Mouse (Mus musculus) v-Abl transformed pro-B cells (cell line): ENCODE results near the gene Fam149a.

ENCODE experiments used
- in situ Hi-C, 2 experiments: fragments of 400-800 bp; cut with MboI; formaldehyde crosslinking; loops; one replicate each; pipeline ENCODE4 v1.15.1; 2025; ENCODE audit not compliant: unreplicated experiment in 2 of 2

The Fam149a gene

DNA sequence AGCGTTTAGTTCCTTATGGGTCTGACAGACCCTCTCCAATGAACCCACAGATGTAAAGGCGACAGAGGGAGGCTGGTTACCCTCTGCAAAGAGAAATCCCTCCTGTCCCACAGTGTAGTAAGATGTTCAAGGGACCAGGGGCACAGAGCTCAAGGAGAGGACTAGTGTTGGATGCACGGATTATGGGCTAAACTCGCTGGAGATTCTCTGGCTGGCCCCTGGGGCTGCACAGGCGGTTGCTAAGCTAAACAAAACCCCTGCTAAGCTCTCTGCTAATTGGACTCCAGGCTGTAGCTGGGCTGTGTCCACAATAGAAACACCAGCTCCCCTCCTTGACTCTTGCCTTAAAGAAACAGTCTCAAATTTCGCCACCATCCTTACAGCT, at the start of gene Fam149a:
Gene Fam149a (minus strand): TSS at position 329 of the 385 bp plus-strand sequence.
- in situ Hi-C loops = no loop called here

DNA sequence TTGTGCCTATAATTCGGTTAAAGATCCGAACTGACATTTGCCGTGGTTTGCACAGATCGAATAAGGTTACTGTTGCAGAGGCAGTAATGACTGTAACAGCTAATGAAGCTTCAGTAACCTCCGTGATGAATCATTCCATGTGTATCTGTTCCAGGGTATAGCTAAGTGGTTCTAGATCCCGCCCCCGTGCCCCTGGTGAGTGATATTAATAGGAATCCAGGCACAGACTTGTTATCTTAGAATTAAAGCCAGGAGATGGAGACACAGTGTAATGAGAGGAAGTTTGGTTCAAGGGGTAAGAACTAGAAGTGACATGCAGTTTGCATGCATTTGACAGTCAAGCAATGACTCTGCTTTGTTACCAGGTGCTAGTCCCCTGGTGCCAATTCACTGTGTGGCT, 38.1 kb upstream of the Fam149a start:
- in situ Hi-C loops = no loop called here

GRCm38 (mm10) chr8:45414965-45415364, 32.9 kb upstream of the Fam149a start:
- in situ Hi-C loops = no loop called here

DNA sequence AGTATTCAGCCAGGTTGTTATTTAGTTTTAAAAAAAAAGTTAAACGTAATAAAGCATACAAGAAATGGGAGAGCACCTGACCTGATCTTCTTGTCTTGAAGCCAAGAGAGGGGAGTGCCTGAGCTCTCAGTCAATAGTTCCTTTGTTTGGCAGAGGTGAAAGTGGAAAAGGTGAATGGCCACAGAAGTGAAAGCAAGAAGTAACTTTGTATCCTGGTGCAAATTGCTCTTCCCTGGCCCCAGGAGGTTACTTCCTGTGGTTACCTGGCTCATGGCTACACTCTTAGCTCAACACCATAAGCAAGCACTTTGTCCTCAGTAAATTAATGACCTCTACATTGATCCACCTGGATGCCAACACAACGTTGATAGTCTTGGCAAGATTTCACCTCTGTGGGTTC, 28.8 kb upstream of the Fam149a start, which contains the start of gene Tlr3:
Gene Tlr3 (minus strand): TSS at position 199 of the 400 bp plus-strand sequence.
- in situ Hi-C loops = no loop called here

DNA sequence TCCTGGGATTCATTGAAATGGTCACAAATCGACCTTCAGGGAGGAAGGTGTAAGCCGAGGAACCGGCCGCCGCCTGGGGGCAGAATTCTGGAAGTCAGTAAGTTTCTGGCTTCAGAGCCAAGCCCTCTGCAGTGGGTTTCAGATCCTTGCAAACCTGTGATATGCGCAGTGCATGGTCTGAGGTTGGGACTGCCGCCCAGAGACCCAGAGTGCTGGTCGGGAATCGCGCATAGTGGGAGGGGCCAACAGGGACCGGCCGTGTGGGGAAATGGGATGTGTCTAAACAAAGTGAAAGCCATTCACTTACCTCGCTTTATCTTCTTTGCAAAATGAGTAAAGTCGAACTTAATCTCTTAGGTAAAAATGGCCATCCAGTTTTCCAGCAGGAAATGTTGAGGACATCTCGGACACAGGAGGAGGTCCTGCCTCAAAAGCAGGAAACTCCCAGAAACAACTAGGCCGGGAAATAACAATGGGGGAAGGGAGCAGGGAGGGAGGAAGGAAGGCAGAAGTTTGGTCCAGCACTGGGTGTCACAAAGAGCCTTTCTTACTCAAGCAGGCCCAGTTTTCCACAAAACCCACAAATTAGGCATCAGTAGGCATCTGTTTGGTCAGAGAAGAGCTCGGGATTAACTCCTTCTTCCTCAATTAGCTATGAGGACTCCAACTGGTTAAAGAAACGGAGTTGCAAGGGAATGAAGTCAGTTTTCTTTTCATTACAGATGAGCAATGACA, 28.2 kb upstream of the Fam149a start:
- in situ Hi-C loops = no loop called here

GRCm38 (mm10) chr8:45409702-45410101, 27.6 kb upstream of the Fam149a start:
- in situ Hi-C loops = no loop called here

DNA sequence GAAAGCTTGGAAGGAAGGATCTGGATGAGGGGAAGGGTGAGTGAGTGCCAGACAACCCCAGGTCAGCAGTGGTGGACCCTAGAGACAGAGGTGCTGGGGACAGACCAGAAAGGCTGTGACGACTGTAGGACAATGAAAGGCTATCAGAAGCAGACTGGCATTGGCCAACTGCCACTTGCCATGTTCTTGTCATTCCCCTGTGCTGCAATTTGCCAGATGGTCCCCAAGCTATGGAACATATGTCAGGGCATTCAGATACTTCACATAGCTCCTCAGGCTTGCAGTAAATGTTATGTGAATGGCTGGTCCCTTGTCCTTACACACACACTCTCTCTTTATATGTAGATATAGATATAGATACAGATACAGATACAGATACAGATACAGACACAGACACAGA, 1.2 kb upstream of the Fam149a start:
- in situ Hi-C loops = no loop called here

DNA sequence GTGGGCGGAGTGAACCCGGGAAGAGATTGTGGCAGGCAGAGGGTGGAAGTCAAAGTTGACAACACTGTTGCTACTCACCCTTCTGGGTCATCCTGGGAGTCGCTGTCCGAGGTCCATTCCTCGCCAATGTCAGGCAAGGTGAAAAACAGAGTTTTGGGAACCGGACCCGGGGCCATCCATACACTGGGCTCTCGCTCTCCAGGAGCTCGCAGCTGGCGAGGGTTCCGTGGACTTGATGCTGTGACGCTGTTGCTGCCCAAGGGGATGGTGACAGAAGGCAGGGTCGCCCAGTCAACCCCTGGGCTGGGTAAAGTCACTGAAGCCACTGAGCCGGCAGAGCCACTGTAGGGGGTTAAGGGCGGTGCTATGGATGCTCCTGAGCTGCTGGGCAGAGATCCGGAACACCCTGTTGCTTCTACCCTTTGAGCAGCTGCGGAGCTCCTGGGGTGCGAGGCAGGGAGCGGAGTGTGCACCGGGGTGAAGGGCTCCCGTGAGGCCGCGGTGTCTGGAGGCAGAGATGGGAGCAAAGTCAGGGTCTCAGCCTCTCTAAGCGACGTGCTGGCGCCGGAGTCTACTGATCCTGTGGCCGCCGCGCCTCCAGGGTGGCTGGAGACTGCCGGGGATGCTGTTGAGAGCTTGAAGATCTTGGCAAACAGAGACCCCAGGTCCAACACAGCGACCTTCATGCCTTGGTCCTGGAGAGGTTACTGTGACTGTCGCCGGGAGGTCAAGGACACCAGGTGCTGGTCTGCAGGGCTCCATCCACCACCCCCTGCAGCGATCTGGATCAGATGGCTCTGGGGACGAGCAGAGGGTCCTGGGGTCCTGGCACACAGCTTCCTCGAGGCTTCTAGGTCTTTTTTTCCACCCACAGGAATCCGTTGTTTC, 772 bp downstream of the Fam149a start:
- in situ Hi-C loops = no loop called here

GRCm38 (mm10) chr8:45380598-45380997, 1.5 kb downstream of the Fam149a start:
- in situ Hi-C loops = no loop called here

DNA sequence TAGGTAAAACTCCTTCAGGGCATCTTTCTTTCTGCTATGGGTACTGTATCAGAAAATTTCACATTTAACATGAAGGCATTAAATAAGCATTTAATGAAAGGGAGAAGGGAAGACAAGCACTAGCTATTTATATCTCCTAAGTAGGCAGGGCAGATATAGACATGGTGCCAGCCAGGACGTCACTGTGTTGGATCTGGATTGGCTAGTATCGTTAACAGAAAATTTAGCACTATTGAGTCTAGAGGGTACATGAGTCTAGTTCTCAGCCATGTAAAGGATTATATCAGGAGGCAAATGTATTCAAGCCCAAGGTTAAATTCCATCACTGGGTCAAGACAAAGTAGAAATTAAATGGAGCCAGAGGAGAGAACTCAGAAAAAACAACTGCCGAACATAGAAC, 8.0 kb downstream of the Fam149a start:
- in situ Hi-C loops = no loop called here

- in situ Hi-C loops = no loop called here
Measured at GRCm38 (mm10) chr8:45367154-45367553, 14.9 kb downstream of the Fam149a start.

GRCm38 (mm10) chr8:45363220-45363619, 18.9 kb downstream of the Fam149a start:
- in situ Hi-C loops = no loop called here

GRCm38 (mm10) chr8:45362323-45362722, 19.8 kb downstream of the Fam149a start:
- in situ Hi-C loops = no loop called here

GRCm38 (mm10) chr8:45359091-45359605, 22.9 kb downstream of the Fam149a start:
- in situ Hi-C loops = no loop called here

GRCm38 (mm10) chr8:45358132-45358918, 23.8 kb downstream of the Fam149a start:
- in situ Hi-C loops = no loop called here

DNA sequence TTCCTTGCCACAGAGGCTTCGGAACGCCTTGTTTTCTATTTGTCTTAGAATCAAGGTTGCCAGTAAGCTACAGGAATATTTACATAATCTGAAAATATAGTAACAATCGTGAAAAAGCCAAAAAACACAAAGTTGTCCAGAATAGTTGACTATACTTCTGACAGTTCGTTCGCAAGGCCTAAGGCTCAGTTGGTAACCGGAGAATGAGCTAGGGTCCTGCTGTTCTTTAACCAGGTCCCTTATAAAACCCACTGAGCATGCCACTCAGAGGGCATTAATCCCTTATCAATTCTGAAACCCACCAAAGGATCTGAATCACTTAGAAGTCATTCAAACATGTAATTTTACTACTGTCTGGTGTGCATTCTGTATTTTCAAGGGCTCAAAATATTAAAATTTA, 26.3 kb downstream of the Fam149a start:
- in situ Hi-C loops = no loop called here

GRCm38 (mm10) chr8:45345031-45345430, 37.1 kb downstream of the Fam149a start:
- in situ Hi-C loops = loop anchor here (10.0 kb wide), 1 partner anchor 590 kb away; the partner anchor contains the start of gene Ccdc110 (in 2 of the 2)

DNA sequence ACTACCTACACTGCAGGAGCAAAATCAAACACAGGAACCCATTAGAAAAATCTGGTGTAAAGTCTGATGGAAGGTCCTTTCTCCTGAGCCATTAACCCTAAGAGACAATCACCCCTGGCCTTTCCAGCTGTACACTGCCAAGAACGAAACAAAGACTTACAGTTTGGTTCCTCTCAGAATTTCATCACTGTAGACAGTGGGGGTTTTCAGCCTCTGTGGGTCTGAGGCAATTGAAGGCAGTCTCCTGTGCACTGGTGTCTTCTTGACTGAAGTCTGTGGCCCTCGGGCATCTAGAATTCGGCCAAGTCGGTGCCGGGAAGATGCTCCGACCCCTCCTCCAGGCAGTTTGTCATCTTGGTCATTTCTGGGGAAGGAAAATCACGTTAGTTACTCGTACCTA, 37.8 kb downstream of the Fam149a start:
- in situ Hi-C loops = loop anchor here (10.0 kb wide), 1 partner anchor 591 kb away; the partner anchor contains the start of gene Ccdc110 (in 2 of the 2)

- in situ Hi-C loops = loop anchor here (10.0 kb wide), 1 partner anchor 593 kb away; the partner anchor contains the start of gene Ccdc110 (in 2 of the 2)
Measured at GRCm38 (mm10) chr8:45341630-45342628, 40.2 kb downstream of the Fam149a start.
